Mouse (Mus musculus): ENCODE measurements around the gene Trpc3.

GRCm38 (mm10) chr3:36613908-36614255, 76.1 kb downstream of the Trpc3 start:
- TF ChIP-seq CTCF (IDR thresholded peaks at IDR 0.05; ENCODE audit: low read depth), result no peak
- no peak for TF ChIP-seq EP300 (IDR thresholded peaks at IDR 0.05; ENCODE audit: low read depth)

All from liver, embryonic 14.5 days (tissue).